In genomic region chr3:85341103-85341860, GRCm38 (mm10) we compare ENCODE assay signal across 10 mouse cellular contexts.
DNase-seq lines count a peak whose midpoint lies in the region; ATAC-seq and TF ChIP-seq lines count a peak whose summit lies in the region.
"Had no signal": no experiment of that assay in that cellular context is flagged by ENCODE, and none has a peak within 500 bp of the region (broad histone marks: within the 10 kb centered on the region; RNA-seq: fewer than 3 reads in every experiment).

No protein-coding gene starts in this region.

- no peak for TF ChIP-seq CTCF in gastrocnemius, adult 2 months (IDR thresholded peaks at IDR 0.05)
- no peak for TF ChIP-seq CTCF in liver, postnatal 0 days (IDR thresholded peaks at IDR 0.05; ENCODE audit: low read depth)

- no peak overlapping the region for H3K4me3 ChIP-seq in kidney, embryonic 16.5 days (ENCODE audit: low read length)
- no peak overlapping the region for H3K4me3 ChIP-seq in gastrocnemius, adult 2 months
- H3K4me3 ChIP-seq in liver, postnatal 0 days (ENCODE audit: low read depth, low read length) = no peak overlapping the region
- H3K4me3 ChIP-seq: stomach, embryonic 15.5 days had no signal

- intact Hi-C loops in gastrocnemius, adult 2 months (cut with DNase I) = no loop called here

- H3K27me3 ChIP-seq in kidney, embryonic 16.5 days (ENCODE audit: insufficient read depth, low read length) = no peaks in the 10 kb centered on the region
- H3K27me3 ChIP-seq in liver, postnatal 0 days (ENCODE audit: insufficient read depth, low read length) = no peaks in the 10 kb centered on the region
- H3K27me3 ChIP-seq: stomach, embryonic 15.5 days had no signal

- H3K36me3 ChIP-seq in kidney, embryonic 16.5 days (ENCODE audit: insufficient read depth, low read length) = no peaks in the 10 kb centered on the region
- H3K36me3 ChIP-seq in liver, postnatal 0 days (replicated peaks; ENCODE audit: insufficient read depth, low read length) = no peaks in the 10 kb centered on the region
- H3K36me3 ChIP-seq: stomach, embryonic 15.5 days had no signal

- H3K4me2 ChIP-seq in kidney, embryonic 16.5 days (replicated peaks; ENCODE audit: low read depth, low read length) = no peak overlapping the region
- no peak overlapping the region for H3K4me2 ChIP-seq in liver, postnatal 0 days (ENCODE audit: low read depth, low read length)
- H3K4me2 ChIP-seq: stomach, embryonic 15.5 days had no signal

- 36% methylated on average over 12 of the region's 12 CpGs for WGBS in kidney, embryonic 16.5 days
- WGBS in liver, postnatal 0 days (ENCODE audit: insufficient replicate concordance) = 81% methylated on average over 12 of the region's 12 CpGs

- no peaks in the 10 kb centered on the region for H3K9me3 ChIP-seq in kidney, embryonic 16.5 days (ENCODE audit: low read length)
- no peaks in the 10 kb centered on the region for H3K9me3 ChIP-seq in liver, postnatal 0 days (ENCODE audit: low read length)
- H3K9me3 ChIP-seq: stomach, embryonic 15.5 days had no signal

- H3K4me1 ChIP-seq in kidney, embryonic 16.5 days (ENCODE audit: insufficient read depth, low read length) = peaks cover 17% of the 10 kb centered on the region
- no peaks in the 10 kb centered on the region for H3K4me1 ChIP-seq in liver, postnatal 0 days (ENCODE audit: insufficient read depth)
- H3K4me1 ChIP-seq: stomach, embryonic 15.5 days had no signal

- no peak for DNase-seq in kidney, postnatal 10 days
- peak; percentile 70 to 73 for DNase-seq in cerebellum, postnatal 25 days
- DNase-seq in hindlimb bud, embryonic 11.5 days (ENCODE audit: extremely low spot score, low read depth, low spot score) = peak; percentile 28
- DNase-seq in natural killer cell, adult 2 months (ENCODE audit: low spot score in 2 of 2) = no peak
- no peak for DNase-seq in gastrocnemius, adult 2 months
- DNase-seq in liver, postnatal 0 days = no peak
- DNase-seq: gastrocnemius, postnatal 36 days had no signal

- peak; percentile 72 for ATAC-seq in kidney, embryonic 16.5 days (ENCODE audit: low FRiP score, low TSS enrichment)
- peak; percentile 86 for ATAC-seq in cerebellum, adult (ENCODE audit: insufficient number of reproducible peaks, low FRiP score, low TSS enrichment)
- ATAC-seq in liver, postnatal 0 days = no peak

- TF ChIP-seq EP300 in liver, postnatal 0 days (IDR thresholded peaks at IDR 0.05; ENCODE audit: low read depth) = no peak

- peak overlapping the region; percentile 40 for H3K27ac ChIP-seq in kidney, embryonic 16.5 days (ENCODE audit: low read length)
- no peak overlapping the region for H3K27ac ChIP-seq in gastrocnemius, adult 2 months
- no peak overlapping the region for H3K27ac ChIP-seq in liver, postnatal 0 days (ENCODE audit: low read depth)
- H3K27ac ChIP-seq: stomach, embryonic 15.5 days had no signal

- no peak overlapping the region for H3K9ac ChIP-seq in kidney, embryonic 16.5 days (replicated peaks; ENCODE audit: low read length)
- H3K9ac ChIP-seq in liver, postnatal 0 days (replicated peaks) = no peak overlapping the region
- H3K9ac ChIP-seq: stomach, embryonic 15.5 days had no signal

Comparison
In these comparisons a context has a peak if more than half of its experiments do, and no peak if none do; other contexts are left out.
1. DNase-seq: peak in cerebellum, postnatal 25 days (2 of 2) and hindlimb bud, embryonic 11.5 days (single experiment); none in kidney, postnatal 10 days (single experiment), natural killer cell, adult 2 months (0 of 2), gastrocnemius, adult 2 months (single experiment) and liver, postnatal 0 days (single experiment).